Comparison of ENCODE assay signal across 7 mouse cellular contexts in genomic region chr11:88583866-88584265, GRCm38 (mm10).
A peak's percentile ranks its signal among the peaks of the same experiment; 100 is the strongest.
DNase-seq lines count a peak whose midpoint lies in the region; ATAC-seq and TF ChIP-seq lines count a peak whose summit lies in the region.

No protein-coding gene starts in this region.

- H3K4me2 ChIP-seq in embryonic facial prominence, embryonic 15.5 days (replicated peaks) = 0 out of 2 replicates have a peak overlapping the region, but pooled peaks have one; percentile 4
- no peak overlapping the region for H3K4me2 ChIP-seq in intestine, embryonic 14.5 days (ENCODE audit: low read length)
- no peak overlapping the region for H3K4me2 ChIP-seq in neural tube, embryonic 15.5 days

- H3K27ac ChIP-seq in left cerebral cortex, adult 2 months = peak overlapping the region; percentile 60
- peak overlapping the region; percentile 82 for H3K27ac ChIP-seq in embryonic facial prominence, embryonic 15.5 days (replicated peaks)
- peak overlapping the region; percentile 74 for H3K27ac ChIP-seq in intestine, embryonic 14.5 days (ENCODE audit: low read depth)
- H3K27ac ChIP-seq in neural tube, embryonic 15.5 days (replicated peaks) = peak overlapping the region; percentile 77

- H3K4me3 ChIP-seq in left cerebral cortex, adult 2 months = no peak overlapping the region
- no peak overlapping the region for H3K4me3 ChIP-seq in embryonic facial prominence, embryonic 15.5 days (replicated peaks)
- H3K4me3 ChIP-seq in intestine, embryonic 14.5 days (ENCODE audit: low read depth, low read length) = no peak overlapping the region
- no peak overlapping the region for H3K4me3 ChIP-seq in neural tube, embryonic 15.5 days (replicated peaks)

- no peaks in the 10 kb centered on the region for H3K9me3 ChIP-seq in embryonic facial prominence, embryonic 15.5 days (replicated peaks)
- H3K9me3 ChIP-seq in intestine, embryonic 14.5 days (ENCODE audit: control insufficient read depth, low read length) = no peaks in the 10 kb centered on the region
- H3K9me3 ChIP-seq in neural tube, embryonic 15.5 days (replicated peaks) = no peaks in the 10 kb centered on the region

- H3K4me1 ChIP-seq in embryonic facial prominence, embryonic 15.5 days = peaks cover 75% of the 10 kb centered on the region
- peaks cover 62% of the 10 kb centered on the region for H3K4me1 ChIP-seq in intestine, embryonic 14.5 days (replicated peaks; ENCODE audit: control insufficient read depth, insufficient read depth, low read length)
- H3K4me1 ChIP-seq in neural tube, embryonic 15.5 days = peaks cover 82% of the 10 kb centered on the region

- H3K27me3 ChIP-seq in embryonic facial prominence, embryonic 15.5 days = no peaks in the 10 kb centered on the region
- no peaks in the 10 kb centered on the region for H3K27me3 ChIP-seq in intestine, embryonic 14.5 days (replicated peaks; ENCODE audit: control insufficient read depth, insufficient read depth, low read length)
- no peaks in the 10 kb centered on the region for H3K27me3 ChIP-seq in neural tube, embryonic 15.5 days (replicated peaks)

- no peak for DNase-seq in left cerebral cortex, adult 2 months (ENCODE audit: extremely low spot score in 1 of 2, low spot score in 2 of 2)
- no peak for DNase-seq in left cerebral cortex, adult 9 months (ENCODE audit: low spot score in 2 of 2)
- DNase-seq in intestine, embryonic 14.5 days (ENCODE audit: low spot score) = no peak
- no peak for DNase-seq in spleen, adult 18-20 months

- no peak for ATAC-seq in embryonic facial prominence, embryonic 15.5 days (ENCODE audit: insufficient number of reproducible peaks, low FRiP score, low TSS enrichment, low read depth)
- no peak for ATAC-seq in intestine, embryonic 14.5 days (replicated peaks; ENCODE audit: low FRiP score, low TSS enrichment, low read depth)
- no peak for ATAC-seq in neural tube, embryonic 15.5 days (ENCODE audit: low FRiP score)
- ATAC-seq in erythroid progenitor cell, adult 5-6 weeks (replicated peaks; ENCODE audit: low FRiP score, poor library complexity, severe bottlenecking) = no peak

- no peak overlapping the region for H3K9ac ChIP-seq in embryonic facial prominence, embryonic 15.5 days
- no peak overlapping the region for H3K9ac ChIP-seq in intestine, embryonic 14.5 days (ENCODE audit: low read length)
- peak overlapping the region; percentile 23; the same call in 1 of the 2 replicates for H3K9ac ChIP-seq in neural tube, embryonic 15.5 days (replicated peaks)

- no peak for TF ChIP-seq CTCF in left cerebral cortex, adult 2 months (IDR thresholded peaks at IDR 0.05)

- H3K36me3 ChIP-seq in embryonic facial prominence, embryonic 15.5 days = no peaks in the 10 kb centered on the region
- H3K36me3 ChIP-seq in intestine, embryonic 14.5 days (ENCODE audit: control insufficient read depth, insufficient read depth, low read length) = 0 out of 2 replicates have a peak, but pooled peaks cover 1% of the 10 kb centered on the region
- H3K36me3 ChIP-seq in neural tube, embryonic 15.5 days = no peaks in the 10 kb centered on the region

- WGBS in embryonic facial prominence, embryonic 15.5 days = 21% methylated on average over 6 of the region's 6 CpGs
- WGBS in intestine, embryonic 14.5 days = 14% methylated on average over 6 of the region's 6 CpGs
- 11% methylated on average over 6 of the region's 6 CpGs for WGBS in neural tube, embryonic 15.5 days

- intact Hi-C loops in left cerebral cortex, adult 2 months (cut with DNase I) = no loop called here
